In genomic region chr5:134872597-134872996, GRCm38 (mm10) we compare ENCODE assay signal across 16 mouse cellular contexts. TPM values are rescaled to one million over a fixed set of nuclear protein-coding genes. Genes with fewer than 3 reads are reported as not detected.
DNase-seq lines count a peak whose midpoint lies in the region; ATAC-seq and TF ChIP-seq lines count a peak whose summit lies in the region.
"Had no signal": no experiment of that assay in that cellular context is flagged by ENCODE, and none has a peak within 500 bp of the region (broad histone marks: within the 10 kb centered on the region; RNA-seq: fewer than 3 reads in every experiment).

No protein-coding gene starts in this region.

- H3K4me2 ChIP-seq in stomach, embryonic 16.5 days (ENCODE audit: low read depth, low read length): no peak overlapping the region
- H3K4me2 ChIP-seq: forebrain, embryonic 13.5 days; liver, embryonic 13.5 days; neural tube, embryonic 15.5 days had no signal

- peaks cover 15% of the 10 kb centered on the region for H3K4me1 ChIP-seq in stomach, embryonic 16.5 days (ENCODE audit: control insufficient read depth, insufficient read depth, low read length)
- H3K4me1 ChIP-seq: forebrain, embryonic 13.5 days; liver, embryonic 13.5 days; neural tube, embryonic 15.5 days had no signal

- no peaks in the 10 kb centered on the region for H3K9me3 ChIP-seq in stomach, embryonic 16.5 days (replicated peaks; ENCODE audit: control insufficient read depth, low read length)
- H3K9me3 ChIP-seq: forebrain, embryonic 13.5 days; liver, embryonic 13.5 days; megakaryocyte, embryonic 14.5 days; neural tube, embryonic 15.5 days had no signal

- intact Hi-C loops in left cerebral cortex, postnatal 4 days (cut with DNase I): no loop called here
- intact Hi-C loops in left cerebral cortex, postnatal 36 days (cut with DNase I): no loop called here
- intact Hi-C loops in gastrocnemius, adult 2 months (cut with DNase I): no loop called here

- 0 out of 2 replicates have a peak, but pooled peaks have one; percentile 15 for ATAC-seq in stomach, embryonic 16.5 days (ENCODE audit: insufficient read depth, low FRiP score)
- ATAC-seq: forebrain, embryonic 13.5 days; intestine, embryonic 16.5 days had no signal

- peak; percentile 8; the same call in 1 of the 2 replicates for TF ChIP-seq CTCF in gastrocnemius, adult 2 months (IDR thresholded peaks at IDR 0.05)

- no peaks in the 10 kb centered on the region for H3K36me3 ChIP-seq in stomach, embryonic 16.5 days (ENCODE audit: control insufficient read depth, insufficient read depth, low read length)
- H3K36me3 ChIP-seq: liver, embryonic 13.5 days; neural tube, embryonic 15.5 days had no signal

- H3K4me3 ChIP-seq in gastrocnemius, adult 2 months: no peak overlapping the region
- no peak overlapping the region for H3K4me3 ChIP-seq in stomach, embryonic 16.5 days (replicated peaks; ENCODE audit: low read length)
- H3K4me3 ChIP-seq: forebrain, embryonic 13.5 days; liver, embryonic 13.5 days; megakaryocyte, embryonic 14.5 days; neural tube, embryonic 15.5 days had no signal

- peak overlapping the region; percentile 67 for H3K27ac ChIP-seq in gastrocnemius, adult 2 months
- H3K27ac ChIP-seq in stomach, embryonic 16.5 days (ENCODE audit: low read length): no peak overlapping the region
- H3K27ac ChIP-seq: forebrain, embryonic 13.5 days; liver, embryonic 13.5 days; neural tube, embryonic 15.5 days had no signal

- H3K27me3 ChIP-seq in stomach, embryonic 16.5 days (ENCODE audit: control insufficient read depth, insufficient read depth, low read length): no peaks in the 10 kb centered on the region
- H3K27me3 ChIP-seq: forebrain, embryonic 13.5 days; liver, embryonic 13.5 days; neural tube, embryonic 15.5 days had no signal

- no peak overlapping the region for H3K9ac ChIP-seq in stomach, embryonic 16.5 days (ENCODE audit: low read length)
- H3K9ac ChIP-seq: forebrain, embryonic 13.5 days; liver, embryonic 13.5 days; neural tube, embryonic 15.5 days had no signal

- DNase-seq in left cerebral cortex, postnatal 4 days: peak; percentile 40
- DNase-seq in left cerebral cortex, postnatal 36 days (ENCODE audit: low spot score in 2 of 2): no peak
- DNase-seq in adrenal gland, postnatal 10 days: peak; percentile 39
- DNase-seq in gastrocnemius, adult 2 months: peak; percentile 73
- no peak for DNase-seq in ovary, postnatal 10 days (ENCODE audit: low spot score)
- no peak for DNase-seq in urinary bladder, postnatal 25 days (ENCODE audit: low spot score)
- DNase-seq: liver, embryonic 13.5 days; thymus, postnatal 4 days had no signal

- WGBS in stomach, embryonic 16.5 days: 55% methylated on average over 5 of the region's 5 CpGs

RNA-seq across cellular contexts. Expression of gene Tmem270, which starts 33.9 kb away (rescaled TPM):
- not detected for total RNA-seq in left cerebral cortex, postnatal 4 days (2021)
- not detected for total RNA-seq in left cerebral cortex, postnatal 36 days (2021)
- total RNA-seq in adrenal gland, postnatal 10 days (2021): not detected
- not detected for total RNA-seq in gastrocnemius, adult 2 months (2021)
- polyA plus RNA-seq in stomach, embryonic 16.5 days (2015; fragmentation: Nextera tagmentation; extraction: Ambion mirVana): not detected in 2 replicates
- total RNA-seq: hematopoietic stem cell, adult 5-6 weeks; monocyte, adult 5-6 weeks had no signal
- polyA plus RNA-seq: cerebellum, adult 2 months; forebrain, embryonic 13.5 days; intestine, embryonic 16.5 days; liver, embryonic 13.5 days; neural tube, embryonic 15.5 days had no signal

RNA-seq across cellular contexts. Expression of gene Cldn13, which starts 42.7 kb away (rescaled TPM):
- not detected for total RNA-seq in left cerebral cortex, postnatal 4 days (2021)
- not detected for total RNA-seq in left cerebral cortex, postnatal 36 days (2021)
- 1 to 10 TPM in 1 of 2 experiments, under 1 TPM in 1; 0.75 to 3.3 TPM for total RNA-seq in adrenal gland, postnatal 10 days (2021)
- not detected for total RNA-seq in gastrocnemius, adult 2 months (2021)
- polyA plus RNA-seq in stomach, embryonic 16.5 days (2015; fragmentation: Nextera tagmentation; extraction: Ambion mirVana): 8.6 and 13.5 TPM in 2 replicates
- total RNA-seq: monocyte, adult 5-6 weeks had no signal
- polyA plus RNA-seq: cerebellum, adult 2 months; forebrain, embryonic 13.5 days; neural tube, embryonic 15.5 days had no signal

RNA-seq across cellular contexts. Expression of gene Mettl27, which starts 59.6 kb away (rescaled TPM):
- total RNA-seq in left cerebral cortex, postnatal 4 days (2021): 1 to 10 TPM; 6.4 to 7.2 TPM
- 10 to 100 TPM in 1 of 2 experiments, 1 to 10 TPM in 1; 9.6 to 10.9 TPM for total RNA-seq in left cerebral cortex, postnatal 36 days (2021)
- 10 to 100 TPM; 23.6 to 24.2 TPM for total RNA-seq in adrenal gland, postnatal 10 days (2021)
- 1 to 10 TPM; 4.2 to 4.6 TPM for total RNA-seq in gastrocnemius, adult 2 months (2021)
- polyA plus RNA-seq in stomach, embryonic 16.5 days (2015; fragmentation: Nextera tagmentation; extraction: Ambion mirVana): 14.1 and 14.8 TPM in 2 replicates
- total RNA-seq: monocyte, adult 5-6 weeks had no signal

Comparison
In these comparisons a context has a peak if more than half of its experiments do, and no peak if none do; other contexts are left out.
1. DNase-seq: peak in left cerebral cortex, postnatal 4 days (single experiment), adrenal gland, postnatal 10 days (single experiment) and gastrocnemius, adult 2 months (single experiment); none in left cerebral cortex, postnatal 36 days (0 of 2), ovary, postnatal 10 days (single experiment) and urinary bladder, postnatal 25 days (single experiment).